Mouse (Mus musculus): ENCODE measurements at regions not wholly inside any gene's neighbourhood (a gene's known extent, or its start where the extent isn't known, plus 50 kb on each side); places are given as distances from the start of the nearest gene placed in this dataset.

DNA sequence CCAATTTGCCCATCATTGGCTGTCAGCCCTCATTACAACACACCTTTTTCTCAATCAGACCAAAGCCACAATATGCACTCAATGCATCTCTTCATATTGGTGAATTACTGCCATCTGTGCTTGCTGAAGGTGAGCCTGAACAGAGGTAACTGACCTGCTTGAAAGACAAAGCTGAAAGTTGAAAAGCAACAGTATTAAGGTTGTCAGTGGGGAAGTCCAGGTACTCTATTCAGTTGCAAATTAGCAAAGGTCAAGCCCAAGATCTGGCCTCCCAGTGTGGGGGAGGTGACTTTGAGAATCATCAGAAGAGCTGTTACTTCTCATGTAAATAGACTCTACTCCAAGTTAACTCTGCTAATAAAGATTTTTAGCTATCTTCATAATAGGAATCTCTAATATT, 5555.9 kb downstream of the 9330182O14Rik start:
- Histone ChIP-seq H3K27me3 (ENCODE audit: control insufficient read depth in 1 of 2, insufficient read depth in 2 of 2, low read length in 2 of 2) (no peaks in the 10 kb centered on the region), H3K4me3 (ENCODE audit: control insufficient read depth in 1 of 2, insufficient read depth in 1 of 2, low read depth in 2 of 2, low read length in 2 of 2) (no peak overlapping the region), H3K36me3 (ENCODE audit: control insufficient read depth in 1 of 2, insufficient read depth in 2 of 2, low read length in 2 of 2) (no peaks in the 10 kb centered on the region), H3K27ac (ENCODE audit: control insufficient read depth, low read depth, low read length) (no peak overlapping the region), H3K4me1 (ENCODE audit: control insufficient read depth in 1 of 2, insufficient read depth in 2 of 2, low read length in 2 of 2) (no peaks in the 10 kb centered on the region), H3K79me2 (ENCODE audit: control insufficient read depth, insufficient read depth, low read length, poor library complexity) (no peaks in the 10 kb centered on the region), H3K9me3 (replicated peaks; ENCODE audit: insufficient read depth, low read length) (no peaks in the 10 kb centered on the region), H3K9ac (ENCODE audit: control insufficient read depth, low read depth, low read length, poor library complexity, severe bottlenecking) (no peak overlapping the region)
- TF ChIP-seq TCF12 (IDR thresholded peaks at IDR 0.05; ENCODE audit: low read depth, low read length) (no peak), POLR2A (IDR thresholded peaks at IDR 0.05; ENCODE audit: control insufficient read depth in 1 of 2, insufficient read depth in 1 of 2, low read depth in 1 of 2, low read length in 2 of 2, poor library complexity in 1 of 2) (no peak), MAFK (IDR thresholded peaks at IDR 0.05; ENCODE audit: borderline replicate concordance, low read depth, low read length) (no peak)
- no peak for DNase-seq (ENCODE audit: low read depth, low spot score)

DNA sequence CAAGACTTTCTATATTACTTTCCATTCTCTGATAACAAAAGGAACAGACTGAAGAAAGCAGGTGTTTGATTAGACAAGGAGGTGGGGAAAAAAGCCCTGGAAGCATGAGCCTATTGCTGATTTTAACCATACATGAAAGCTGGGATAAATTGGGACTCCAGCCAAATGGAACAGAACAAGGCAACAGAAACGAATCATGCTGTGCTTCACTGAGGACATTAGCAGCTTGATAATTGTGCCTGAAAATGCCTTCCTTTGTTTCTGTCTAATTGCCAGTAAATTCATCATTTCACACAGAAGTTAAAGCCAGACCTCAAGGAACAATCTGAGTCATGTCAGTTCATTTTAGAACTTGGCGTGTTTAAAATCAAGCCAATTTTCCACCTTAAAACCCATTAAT, 5576.9 kb downstream of the 9330182O14Rik start:
- Histone ChIP-seq H3K9me3 (replicated peaks; ENCODE audit: insufficient read depth, low read length) (no peaks in the 10 kb centered on the region), H3K27me3 (ENCODE audit: control insufficient read depth in 1 of 2, insufficient read depth in 2 of 2, low read length in 2 of 2) (no peaks in the 10 kb centered on the region), H3K4me3 (ENCODE audit: control insufficient read depth in 1 of 2, insufficient read depth in 1 of 2, low read depth in 2 of 2, low read length in 2 of 2) (no peak overlapping the region), H3K9ac (ENCODE audit: control insufficient read depth, low read depth, low read length, poor library complexity, severe bottlenecking) (no peak overlapping the region), H3K27ac (ENCODE audit: control insufficient read depth, low read depth, low read length) (no peak overlapping the region), H3K36me3 (ENCODE audit: control insufficient read depth in 1 of 2, insufficient read depth in 2 of 2, low read length in 2 of 2) (no peaks in the 10 kb centered on the region), H3K4me1 (ENCODE audit: control insufficient read depth in 1 of 2, insufficient read depth in 2 of 2, low read length in 2 of 2) (no peaks in the 10 kb centered on the region), H3K79me2 (ENCODE audit: control insufficient read depth, insufficient read depth, low read length, poor library complexity) (no peaks in the 10 kb centered on the region)
- no peak for TF ChIP-seq SIN3A (IDR thresholded peaks at IDR 0.05; ENCODE audit: low read length)
- TF ChIP-seq E2F4 (IDR thresholded peaks at IDR 0.05; ENCODE audit: borderline replicate concordance, low read depth, low read length) = no peak
- no peak for TF ChIP-seq ZMIZ1 (IDR thresholded peaks at IDR 0.05; ENCODE audit: low read depth, low read length)
- TF ChIP-seq POLR2AphosphoS5 (IDR thresholded peaks at IDR 0.05; ENCODE audit: borderline replicate concordance, low read depth, low read length) = no peak
- no peak for TF ChIP-seq ZKSCAN1 (IDR thresholded peaks at IDR 0.05; ENCODE audit: low read depth, low read length)
- no peak for TF ChIP-seq GATA1 (IDR thresholded peaks at IDR 0.05; ENCODE audit: low read depth, low read length)
- no peak for TF ChIP-seq RCOR1 (IDR thresholded peaks at IDR 0.05; ENCODE audit: low read depth, low read length)
- no peak for TF ChIP-seq MYB (IDR thresholded peaks at IDR 0.05; ENCODE audit: low read depth, low read length)
- TF ChIP-seq MAFK (IDR thresholded peaks at IDR 0.05; ENCODE audit: borderline replicate concordance, low read depth, low read length) = no peak
- TF ChIP-seq HCFC1 (IDR thresholded peaks at IDR 0.05; ENCODE audit: low read depth, low read length) = no peak
- no peak for TF ChIP-seq MYC (IDR thresholded peaks at IDR 0.05; ENCODE audit: low read depth, low read length)
- TF ChIP-seq JUND (IDR thresholded peaks at IDR 0.05; ENCODE audit: low read depth, low read length) = no peak
- no peak for TF ChIP-seq POLR2A (IDR thresholded peaks at IDR 0.05; ENCODE audit: control insufficient read depth in 1 of 2, insufficient read depth in 1 of 2, low read depth in 1 of 2, low read length in 2 of 2, poor library complexity in 1 of 2)
- TF ChIP-seq CHD1 (IDR thresholded peaks at IDR 0.05; ENCODE audit: low read depth, low read length) = no peak
- TF ChIP-seq GABPA (IDR thresholded peaks at IDR 0.05; ENCODE audit: low read depth, low read length) = no peak
- DNase-seq (ENCODE audit: low read depth, low spot score) = no peak

Measured in MEL (cell line).